Mouse (Mus musculus): ENCODE results near the gene Ap1m2. TPM values are rescaled to one million over a fixed set of nuclear protein-coding genes. Genes with fewer than 3 reads are reported as not detected.
"Not testable (repeated sequence)": the region's sequence is repeated elsewhere in the genome, so short reads cannot be mapped to it uniquely, and the experiment has no call there.

Ap1m2 gene
- polyA plus RNA-seq, 1 experiment = 95.6 TPM

DNA sequence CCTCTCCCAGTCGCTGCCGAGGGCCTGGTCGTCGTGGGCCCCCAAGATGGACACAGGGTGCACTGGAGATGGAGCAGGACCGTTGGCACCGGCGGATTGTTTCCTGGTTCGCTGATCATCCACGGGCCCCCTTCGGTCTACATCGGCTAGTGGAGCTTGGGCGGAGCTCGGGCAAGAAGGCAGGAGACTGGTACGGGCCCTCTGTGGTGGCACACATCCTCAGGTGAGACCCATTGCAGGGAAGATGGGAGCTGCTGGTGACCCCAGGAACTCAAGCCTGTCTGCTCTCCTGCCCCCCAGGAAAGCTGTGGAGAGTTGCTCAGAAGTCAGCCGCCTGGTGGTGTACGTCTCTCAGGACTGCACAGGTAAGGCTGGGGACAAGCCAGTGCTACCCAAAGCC lies 43.8 kb downstream of the Ap1m2 start:
- 94% methylated on average over 16 of the region's 16 CpGs for WGBS
- DNase-seq (ENCODE audit: low read depth, low spot score) = no peak

DNA sequence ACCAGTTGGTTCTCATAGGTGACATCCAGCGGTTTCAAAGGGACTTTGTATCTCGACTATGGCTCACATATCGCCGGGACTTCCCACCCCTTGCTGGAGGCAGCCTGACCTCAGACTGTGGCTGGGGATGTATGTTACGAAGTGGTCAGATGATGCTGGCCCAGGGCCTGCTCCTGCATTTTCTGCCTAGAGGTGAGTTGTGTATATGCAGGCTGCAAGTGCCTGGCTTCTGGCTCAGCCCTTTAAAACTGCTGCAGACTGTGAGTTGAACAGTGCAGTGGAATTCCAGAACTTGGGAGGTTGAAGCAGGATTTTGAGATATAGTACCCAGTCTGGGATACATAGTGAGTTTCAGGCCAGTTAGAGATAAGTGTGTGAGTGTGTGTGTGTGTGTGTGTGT lies 45.2 kb downstream of the Ap1m2 start:
- no peak for DNase-seq (ENCODE audit: low read depth, low spot score)
- 84% methylated on average over 5 of the region's 5 CpGs for WGBS

- peak; percentile 76 for DNase-seq (ENCODE audit: low read depth, low spot score)
- whole genome bisulfite sequencing = 3% methylated on average over 11 of the region's 11 CpGs
Observed at GRCm38 (mm10) chr9:21265611-21266010, 46.5 kb downstream of the Ap1m2 start.

DNA sequence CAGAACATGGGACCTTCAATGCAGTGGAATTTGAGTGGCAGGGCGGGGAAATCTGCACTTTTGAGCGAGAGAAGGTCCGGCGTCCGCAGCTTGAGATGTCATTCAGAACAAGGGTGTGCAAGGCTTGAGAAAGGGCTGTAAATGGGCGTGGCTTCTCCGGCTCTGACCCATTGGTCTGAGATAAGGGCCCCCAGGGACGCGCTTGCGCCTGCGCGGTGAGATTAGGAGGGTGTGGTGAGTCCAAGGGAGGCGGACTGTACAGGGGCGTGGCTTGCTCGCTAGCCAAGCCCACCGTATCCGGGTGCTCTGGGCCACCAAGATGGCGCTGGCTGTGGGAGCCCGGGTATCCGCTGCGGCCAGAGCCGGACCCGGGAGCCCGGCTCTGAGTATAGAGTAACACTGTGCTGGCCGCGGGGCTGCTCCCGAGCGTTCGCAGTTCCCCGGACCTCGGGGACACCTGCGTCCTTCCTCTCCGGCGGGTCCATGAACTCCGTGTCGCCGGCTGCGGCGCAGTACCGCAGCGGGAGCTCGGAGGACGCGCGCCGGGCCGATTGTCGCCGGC lies 47.1 kb downstream of the Ap1m2 start, which contains the start of gene Atg4d:
TSS of gene Atg4d (plus strand) at position 294 of the 562 bp plus-strand sequence.
- WGBS = under 1% methylated on average over 49 of the region's 49 CpGs
- DNase-seq (ENCODE audit: low read depth, low spot score) = peak; percentile 100

- WGBS = 22% methylated on average over 17 of the region's 17 CpGs
- DNase-seq (ENCODE audit: low read depth, low spot score) = no peak
Observed at GRCm38 (mm10) chr9:21264272-21264999, 47.7 kb downstream of the Ap1m2 start.

- WGBS = 13% methylated on average over 2 of the region's 2 CpGs
Observed at GRCm38 (mm10) chr9:21261831-21262230, 50.3 kb downstream of the Ap1m2 start.

DNA sequence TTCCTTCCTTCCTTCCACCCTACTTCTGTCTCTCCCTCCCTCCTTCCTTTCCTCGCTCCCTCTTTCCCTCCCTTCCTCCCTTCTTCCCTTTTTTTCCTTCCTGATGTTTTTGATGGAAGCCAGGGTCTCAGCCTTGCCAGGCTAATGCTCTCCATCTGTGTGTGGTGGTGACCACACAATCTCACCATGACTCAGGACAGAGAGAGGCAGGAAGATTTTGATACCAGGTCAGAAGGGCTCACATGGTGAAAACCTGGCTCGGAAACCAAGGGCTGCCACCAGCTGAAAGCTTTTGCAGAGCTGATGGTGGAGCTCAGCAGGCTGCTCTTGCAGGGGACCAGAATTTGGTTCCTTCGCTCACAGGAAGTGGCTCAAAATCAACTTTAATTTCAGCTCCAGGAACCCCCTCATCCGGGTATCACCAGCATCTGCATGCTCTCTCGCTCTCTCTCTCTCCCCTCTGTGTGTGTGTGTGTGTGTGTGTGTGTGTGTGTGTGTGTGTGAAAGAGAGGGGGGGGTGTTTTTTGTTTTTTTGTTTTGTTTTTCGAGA lies 51.6 kb downstream of the Ap1m2 start:
- DNase-seq (ENCODE audit: low read depth, low spot score) = no peak
- WGBS = 88% methylated on average over 6 of the region's 6 CpGs

More at GRCm38 (mm10) chr9:21261831-21262230, 50.3 kb downstream of the Ap1m2 start:
- peak; percentile 35 for DNase-seq (ENCODE audit: low read depth, low spot score)

- DNase-seq (ENCODE audit: low read depth, low spot score) = not testable (repeated sequence)
- WGBS = 83% methylated on average over 4 of the region's 4 CpGs
Observed at GRCm38 (mm10) chr9:21256349-21256748, 55.8 kb downstream of the Ap1m2 start.

DNA sequence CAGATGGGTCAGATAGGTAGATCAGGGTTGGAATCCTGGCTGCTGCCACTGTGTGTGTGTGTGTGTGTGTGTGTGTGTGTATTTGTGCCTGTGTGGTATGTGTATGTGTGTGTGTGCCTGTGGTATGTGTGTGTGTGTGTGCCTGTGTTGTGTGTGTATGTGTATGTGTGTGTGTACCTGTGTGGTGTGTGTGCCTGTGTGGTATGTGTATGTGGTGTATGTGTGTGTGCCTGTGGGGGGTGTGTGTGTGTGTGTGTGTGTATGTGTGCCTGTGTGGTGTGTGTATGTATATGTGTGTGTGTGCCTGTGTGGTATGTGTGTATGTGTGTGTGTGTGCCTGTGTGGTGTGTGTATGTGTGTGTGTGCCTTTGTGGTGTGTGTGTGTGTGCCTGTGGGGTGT lies 57.4 kb downstream of the Ap1m2 start:
- no peak for DNase-seq (ENCODE audit: low read depth, low spot score)

- no peak for DNase-seq (ENCODE audit: low read depth, low spot score)
- WGBS = 67% methylated on average over 13 of the region's 13 CpGs
Observed at GRCm38 (mm10) chr9:21251116-21251735, 60.9 kb downstream of the Ap1m2 start.

- WGBS = 64% methylated on average over 2 of the region's 2 CpGs
- no peak for DNase-seq (ENCODE audit: low read depth, low spot score)
Observed at GRCm38 (mm10) chr9:21250509-21250908, 61.6 kb downstream of the Ap1m2 start.

- 45% methylated on average over 17 of the region's 17 CpGs for WGBS
- no peak for DNase-seq (ENCODE audit: low read depth, low spot score)
Observed at GRCm38 (mm10) chr9:21249629-21250508, 62.3 kb downstream of the Ap1m2 start.

DNA sequence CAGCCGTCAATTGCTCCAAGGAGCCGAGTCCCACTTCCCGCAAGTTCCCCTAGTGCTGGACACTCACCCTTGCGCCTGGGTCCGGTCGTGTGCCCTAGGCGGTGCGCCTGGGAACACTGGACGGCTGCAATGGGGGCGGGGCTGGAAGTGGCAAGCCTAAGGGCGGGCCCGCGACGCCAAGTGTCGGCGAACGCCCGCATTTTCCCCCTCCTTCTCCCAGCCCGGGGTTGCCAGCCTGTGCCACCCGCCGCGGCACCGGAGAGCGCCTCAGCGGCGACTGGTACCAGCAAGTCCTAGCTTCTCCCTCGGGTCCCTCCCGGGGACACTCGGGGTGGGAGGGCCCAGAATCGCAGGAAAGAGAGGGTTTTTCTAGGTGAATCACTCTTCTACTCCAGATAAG lies 63.8 kb downstream of the Ap1m2 start, which contains the start of gene S1pr5:
TSS of gene S1pr5 (minus strand) at position 118 of the 400 bp plus-strand sequence.
- DNase-seq (ENCODE audit: low read depth, low spot score) = no peak
- WGBS = 1% methylated on average over 30 of the region's 30 CpGs

DNA sequence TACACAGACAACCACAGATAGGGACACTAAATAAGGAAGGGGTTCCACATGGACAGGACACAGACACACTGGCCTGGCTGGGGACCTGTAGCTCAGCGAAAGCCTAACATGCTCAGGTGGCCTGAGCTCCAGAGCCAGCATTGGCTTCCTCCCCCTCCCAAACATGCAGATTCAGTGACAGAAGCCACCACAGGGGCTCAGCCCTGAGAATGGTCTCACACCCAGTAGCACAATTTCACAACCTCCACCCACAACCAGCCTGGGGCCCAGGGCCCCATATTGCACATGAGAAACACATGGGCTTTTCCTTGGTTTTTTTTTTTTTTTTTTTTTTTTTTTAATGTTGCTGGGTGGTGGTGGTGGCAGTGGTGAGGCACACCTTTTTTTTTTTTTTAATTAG lies 65.8 kb downstream of the Ap1m2 start:
- WGBS = 100% methylated on average over 1 of the region's 1 CpGs
- DNase-seq (ENCODE audit: low read depth, low spot score) = no peak

- DNase-seq (ENCODE audit: low read depth, low spot score) = no peak
- 5% methylated on average over 16 of the region's 16 CpGs for WGBS
Observed at GRCm38 (mm10) chr9:21245113-21245487, 67.0 kb downstream of the Ap1m2 start.

GRCm38 (mm10) chr9:21244428-21245112 lies 67.6 kb downstream of the Ap1m2 start:
- under 1% methylated on average over 72 of the region's 72 CpGs for WGBS

More at GRCm38 (mm10) chr9:21244428-21245112, 67.6 kb downstream of the Ap1m2 start:
- no peak for DNase-seq (ENCODE audit: low read depth, low spot score)
